Mouse (Mus musculus): ENCODE measurements around the gene Map6. TPM values are rescaled to one million over a fixed set of nuclear protein-coding genes. Genes with fewer than 3 reads are reported as not detected.
"Not testable (repeated sequence)": the region's sequence is repeated elsewhere in the genome, so short reads cannot be mapped to it uniquely, and the experiment has no call there.

Gene Map6
- total RNA-seq, 2 experiments from 2014 or later, result 7.6 to 7.9 TPM

GRCm38 (mm10) chr7:99356244-99356930 is 89.1 kb downstream of the Map6 start:
- DNase-seq, result peak; percentile 71 to 73

- DNase-seq, result peak; percentile 91 to 93
Observed at GRCm38 (mm10) chr7:99357201-99357600, 90.0 kb downstream of the Map6 start.

GRCm38 (mm10) chr7:99358371-99358770 is 91.1 kb downstream of the Map6 start:
- DNase-seq, result no peak

- peak; percentile 54 to 56 for DNase-seq
Observed at GRCm38 (mm10) chr7:99360021-99360802, 93.0 kb downstream of the Map6 start.

- DNase-seq, result no peak
Observed at GRCm38 (mm10) chr7:99360803-99361414, 93.7 kb downstream of the Map6 start.

- DNase-seq, result no peak
Observed at GRCm38 (mm10) chr7:99362137-99362536, 94.9 kb downstream of the Map6 start.

GRCm38 (mm10) chr7:99365069-99365468 is 97.8 kb downstream of the Map6 start:
- DNase-seq, result peak; percentile 68 to 79

- no peak for DNase-seq
Observed at GRCm38 (mm10) chr7:99366716-99367115, 99.5 kb downstream of the Map6 start.

GRCm38 (mm10) chr7:99374325-99374724 is 107.1 kb downstream of the Map6 start:
- DNase-seq, result not testable (repeated sequence)

GRCm38 (mm10) chr7:99375455-99375854 is 108.2 kb downstream of the Map6 start:
- peak; percentile 77 to 84 for DNase-seq

GRCm38 (mm10) chr7:99378870-99379269 is 111.6 kb downstream of the Map6 start:
- DNase-seq, result no peak

- peak; percentile 20 to 26 for DNase-seq
Observed at GRCm38 (mm10) chr7:99380491-99381213, 113.4 kb downstream of the Map6 start.

- peak; percentile 100 for DNase-seq
Observed at GRCm38 (mm10) chr7:99381214-99382087, 114.2 kb downstream of the Map6 start, which contains the start of gene Gdpd5. TSS of gene Gdpd5 (plus strand) at chr7:99381414.

GRCm38 (mm10) chr7:99382088-99383000 is 115.1 kb downstream of the Map6 start:
- DNase-seq, result no peak

- peak; percentile 49 to 54 for DNase-seq
Observed at GRCm38 (mm10) chr7:99383246-99383645, 116.0 kb downstream of the Map6 start.

- DNase-seq, result peak in 1 of 2 experiments; percentile 31
Observed at GRCm38 (mm10) chr7:99384101-99384611, 116.9 kb downstream of the Map6 start.

- DNase-seq, result peak in 1 of 2 experiments; percentile 47
Observed at GRCm38 (mm10) chr7:99386030-99386429, 118.8 kb downstream of the Map6 start.
